Mouse (Mus musculus) thymus, postnatal 0 days (tissue): ENCODE measurements around the gene Tmem117. TPM values are rescaled to one million over a fixed set of nuclear protein-coding genes. Genes with fewer than 3 reads are reported as not detected.

Experiments used
- DNase-seq: peaks from one replicate; pipeline ENCODE4 v3.0.0-alpha.2; 2015; ENCODE audit warnings: low spot score
- polyA plus RNA-seq: library from polyadenylated mRNA; unstranded; fragments of >200 nt; fragmentation: Nextera tagmentation; extraction: Ambion mirVana; gene quantifications from 2 replicates; pipeline ENCODE4 v1.2.1, GENCODE M21; 2015

Tmem117 gene
- polyA plus RNA-seq, 1 experiment from 2014 or later: 0.55 TPM

DNA sequence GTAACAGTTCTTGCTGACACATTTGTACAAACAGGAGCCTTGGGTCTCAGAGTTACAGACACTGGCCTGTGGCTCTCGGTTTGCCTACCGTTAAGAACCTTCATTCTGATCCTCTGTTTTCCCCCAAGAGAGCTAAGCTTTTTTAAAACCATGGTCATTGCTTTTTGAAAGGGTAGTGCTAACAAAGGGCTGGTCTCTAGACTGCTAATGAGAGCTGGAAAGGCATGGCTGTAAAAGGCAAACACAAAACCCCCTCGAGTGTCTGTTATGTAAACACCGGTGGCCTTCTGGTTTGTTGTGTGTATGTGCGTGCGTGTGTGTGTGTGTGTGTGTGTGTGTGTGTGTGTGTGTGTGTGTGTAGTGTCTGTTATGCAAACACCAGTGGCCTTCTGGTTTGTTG lies 17.0 kb downstream of the Tmem117 start:
- no peak for DNase-seq

DNA sequence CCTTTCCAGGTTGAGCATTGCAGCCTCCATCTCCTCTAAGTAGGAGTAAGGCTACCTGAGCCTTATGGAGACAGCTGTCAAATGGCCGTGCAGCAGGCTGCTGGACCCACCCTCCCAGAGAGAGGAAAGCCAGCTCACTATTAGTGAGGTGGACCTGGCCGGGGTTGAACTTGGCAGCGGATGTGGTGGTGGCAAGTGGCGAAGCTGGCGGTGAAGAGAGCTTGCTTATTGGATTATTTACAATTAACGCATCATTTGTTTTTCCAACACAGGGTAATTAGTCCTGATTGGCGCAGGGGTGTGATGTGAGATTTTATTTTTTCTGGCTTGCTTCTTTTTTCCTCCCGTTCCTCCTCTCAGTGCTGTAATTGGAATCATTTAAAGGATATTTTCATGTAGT lies 19.4 kb downstream of the Tmem117 start:
- DNase-seq: no peak

DNA sequence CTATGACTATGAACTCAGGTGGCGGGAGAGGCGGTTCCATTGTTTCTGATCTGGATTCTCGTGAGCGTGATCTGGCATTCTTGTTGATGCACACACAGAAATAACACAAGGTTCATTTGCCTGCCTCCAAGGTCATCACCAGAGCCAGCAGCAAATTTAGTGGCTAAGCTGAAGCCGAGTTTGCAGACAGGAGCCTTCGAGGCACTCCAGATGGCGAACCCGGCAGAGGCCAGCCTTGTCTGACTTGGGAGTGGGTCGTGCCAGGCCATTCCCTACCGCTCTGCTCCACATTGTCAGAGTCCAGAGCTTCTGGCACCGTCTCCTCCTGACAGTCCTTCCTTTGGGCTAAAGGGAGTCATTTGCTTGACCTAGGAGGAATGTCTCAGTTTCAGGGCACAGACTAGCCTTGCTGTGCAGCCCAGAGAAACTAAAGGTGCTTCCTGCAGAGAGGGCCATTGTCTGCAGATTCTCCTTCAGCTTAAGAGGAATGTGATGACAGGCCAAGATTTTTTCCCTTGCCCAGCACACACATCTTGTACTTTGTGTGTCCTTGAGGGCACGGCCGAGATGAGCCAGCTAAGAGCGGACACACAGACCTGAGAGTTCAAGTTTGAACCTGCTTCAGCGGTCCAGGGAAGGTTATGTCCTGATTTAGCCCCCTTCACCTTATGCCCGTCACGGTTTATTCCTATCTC lies 20.2 kb downstream of the Tmem117 start:
- no peak for DNase-seq

DNA sequence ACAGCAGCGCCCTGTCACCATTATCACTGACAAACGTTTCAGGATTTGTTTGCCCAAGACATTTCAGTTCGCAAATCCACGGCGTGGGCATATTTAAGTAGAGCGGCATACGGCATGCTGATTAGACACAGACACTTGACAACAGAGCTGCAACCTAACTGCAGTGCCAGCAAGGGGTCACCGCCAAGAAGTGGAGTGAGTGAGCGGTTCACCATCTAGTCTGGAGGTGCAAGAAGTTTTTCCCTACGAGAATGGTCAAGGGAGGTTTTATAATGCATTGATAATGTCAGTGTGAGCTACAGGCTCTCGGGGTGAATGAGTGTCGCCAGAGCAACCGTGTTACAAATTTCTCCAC lies 20.7 kb downstream of the Tmem117 start:
- no peak for DNase-seq

DNA sequence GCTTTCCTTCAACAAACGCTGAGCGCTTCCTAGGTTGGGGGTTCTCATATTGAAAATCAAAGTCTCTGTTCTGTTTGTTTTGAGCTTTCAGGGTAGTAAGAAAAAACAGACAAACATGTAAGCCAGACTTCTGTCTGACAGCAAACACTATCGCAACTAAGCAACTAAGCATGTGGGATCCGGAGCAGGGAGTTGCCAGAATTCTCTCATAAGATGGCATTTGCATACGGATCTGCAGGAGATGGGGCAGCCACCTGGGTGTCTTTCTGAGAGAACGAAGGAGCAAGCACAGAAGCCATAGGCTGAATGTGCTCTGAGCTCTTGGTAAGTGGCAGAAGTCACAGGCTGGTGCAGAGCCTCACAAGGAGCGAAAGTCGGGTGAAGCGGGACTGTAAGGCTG lies 22.3 kb downstream of the Tmem117 start:
- no peak for DNase-seq

DNA sequence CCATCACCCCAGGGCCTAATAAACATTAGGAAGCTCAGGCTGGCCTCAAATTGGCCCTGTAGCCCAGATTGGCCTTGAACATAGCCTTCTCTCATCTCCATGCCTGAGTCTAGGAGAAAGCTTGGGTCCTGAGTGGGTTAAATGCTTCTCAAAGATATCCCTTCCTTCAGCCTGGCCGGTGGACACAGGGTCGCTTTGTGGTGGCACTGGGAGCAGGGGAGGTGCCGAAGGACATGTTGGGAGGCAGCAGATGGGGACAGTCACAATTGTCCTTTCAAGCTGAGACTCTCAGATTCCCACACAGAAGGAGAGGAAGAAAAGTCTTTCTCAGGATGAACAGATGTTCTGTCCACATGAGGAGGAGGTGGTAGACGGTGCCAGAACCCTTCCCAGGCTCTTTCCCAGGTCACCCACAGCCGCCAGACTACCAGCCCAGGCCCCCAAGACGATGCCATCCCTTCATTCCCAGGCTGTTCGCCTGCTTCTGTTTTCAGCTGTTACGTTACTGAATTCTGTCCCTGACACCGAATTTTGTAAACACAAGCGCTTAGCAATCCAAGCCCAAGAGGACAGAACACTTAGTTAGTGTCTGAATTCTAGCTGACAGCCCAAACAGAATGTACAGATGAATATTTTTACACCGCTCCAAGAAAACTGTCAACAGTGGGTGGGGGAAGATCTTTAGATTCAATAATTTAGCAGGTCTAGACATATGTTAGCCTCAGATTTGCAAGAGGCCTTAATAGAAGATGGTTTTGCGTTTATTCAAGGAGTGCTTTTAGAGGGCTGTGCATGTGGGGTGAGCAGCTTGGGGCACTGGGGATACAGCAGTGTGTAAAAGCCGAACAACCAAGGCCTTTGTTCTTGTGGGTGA lies 23.2 kb downstream of the Tmem117 start:
- no peak for DNase-seq

DNA sequence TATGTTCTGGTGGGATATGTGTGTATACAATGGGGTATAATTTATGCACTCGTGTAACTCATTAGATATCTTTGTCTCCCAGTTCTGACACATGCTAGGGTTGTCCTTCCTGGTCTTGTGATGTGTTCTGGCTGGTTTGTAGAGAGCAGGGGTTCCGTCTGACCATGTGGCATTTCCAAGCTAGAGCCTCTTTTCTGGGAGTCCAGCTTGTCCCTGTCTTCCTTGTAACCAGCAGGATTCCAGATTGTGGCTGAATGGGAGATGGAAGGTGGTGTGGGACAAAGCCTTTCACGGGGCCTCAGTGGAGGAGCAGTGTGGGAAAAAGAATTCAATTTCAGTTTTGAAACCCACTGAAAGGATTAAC lies 23.8 kb downstream of the Tmem117 start:
- DNase-seq: no peak

DNA sequence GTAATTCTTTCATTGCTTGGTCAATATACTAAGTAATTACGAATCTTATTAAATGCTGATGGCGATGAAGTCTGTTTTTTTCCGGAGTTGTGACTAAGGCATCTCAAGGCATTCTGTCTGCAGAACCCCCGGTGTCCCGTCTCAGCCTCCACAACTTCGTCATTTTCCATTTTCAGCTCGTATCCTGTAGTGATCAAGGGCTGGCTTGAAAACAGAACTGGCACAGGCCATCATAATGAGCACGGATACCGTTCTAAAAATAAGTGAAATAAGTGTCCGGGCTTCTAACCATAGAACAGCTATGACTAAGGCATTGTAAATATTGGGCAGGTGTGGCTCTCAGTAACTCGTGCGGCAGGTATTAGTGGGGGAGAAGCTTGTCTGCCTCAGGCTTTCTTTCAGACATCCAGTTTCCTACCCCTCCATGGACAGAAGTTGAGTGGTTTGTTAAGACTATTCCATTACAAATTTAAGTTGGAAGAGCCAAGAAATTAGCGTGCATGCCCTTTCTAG lies 26.8 kb downstream of the Tmem117 start:
- DNase-seq: no peak

DNA sequence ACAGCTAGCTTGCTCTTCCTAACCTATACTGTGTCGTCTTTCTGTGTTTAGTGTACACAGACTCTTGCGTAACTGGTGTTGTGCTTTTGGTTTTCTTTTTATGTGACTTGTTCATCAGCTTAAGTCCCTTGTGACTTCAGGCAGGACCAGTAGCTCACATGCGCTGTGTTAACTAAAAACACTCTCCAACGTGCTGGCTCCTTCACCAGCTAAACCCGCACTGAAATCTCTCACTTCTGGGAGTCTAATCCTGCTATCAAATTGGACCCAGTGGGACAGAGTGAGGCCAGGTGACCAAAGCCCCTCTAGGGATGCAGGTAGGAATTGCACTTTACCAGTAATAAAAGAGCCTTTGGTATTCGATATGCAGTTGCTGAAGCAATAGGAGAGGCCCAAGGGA lies 28.9 kb downstream of the Tmem117 start:
- no peak for DNase-seq

DNA sequence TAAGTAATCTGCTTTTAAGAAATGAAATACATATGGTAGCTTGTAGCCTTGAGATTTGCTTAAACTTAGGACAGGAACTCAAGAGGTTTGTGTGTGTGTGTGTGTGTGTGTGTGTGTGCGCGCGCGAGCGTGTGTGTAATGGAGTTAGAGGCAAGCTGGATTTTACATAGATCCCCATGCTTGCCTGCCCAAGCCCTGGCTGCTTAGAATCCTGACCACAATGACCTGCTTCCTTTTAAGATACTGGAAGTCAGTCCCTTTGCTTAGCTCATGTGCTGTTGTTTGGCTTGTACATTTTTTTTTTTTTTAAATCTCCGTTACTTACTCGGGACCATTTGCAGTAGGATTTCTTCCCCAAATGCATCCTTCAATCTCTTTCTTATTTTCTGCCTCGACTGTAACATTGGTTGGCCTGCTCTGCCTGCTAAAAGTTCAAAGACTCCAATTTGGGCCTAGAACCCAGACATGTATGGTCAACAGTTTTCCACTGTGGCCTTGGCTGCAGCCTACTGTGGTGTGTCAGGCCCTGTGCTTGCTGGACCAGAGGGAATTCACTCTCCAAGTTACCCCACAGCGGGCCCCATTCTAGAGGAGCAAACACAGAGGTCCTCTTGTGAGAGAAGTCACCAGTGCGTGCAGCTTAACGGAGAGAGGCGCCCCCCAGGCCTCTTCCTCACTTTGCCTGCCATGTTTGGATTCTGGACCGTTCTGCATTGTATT lies 29.5 kb downstream of the Tmem117 start:
- no peak for DNase-seq

DNA sequence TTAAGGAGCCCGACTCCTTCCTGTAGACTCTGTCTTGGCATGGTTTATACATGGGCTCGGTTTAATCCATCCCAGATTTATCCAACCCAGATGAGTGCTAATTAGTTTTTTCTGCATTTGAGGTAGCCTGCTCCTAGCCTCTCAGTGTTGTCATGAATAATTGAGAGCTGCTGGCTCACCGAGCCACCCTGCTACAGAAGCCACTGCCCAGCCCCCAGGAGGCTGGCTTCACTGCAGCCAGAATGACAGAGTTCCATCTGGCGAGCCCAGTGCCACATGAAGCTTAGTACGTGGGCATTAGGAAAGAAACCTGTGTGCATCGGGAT lies 30.0 kb downstream of the Tmem117 start:
- DNase-seq: no peak

DNA sequence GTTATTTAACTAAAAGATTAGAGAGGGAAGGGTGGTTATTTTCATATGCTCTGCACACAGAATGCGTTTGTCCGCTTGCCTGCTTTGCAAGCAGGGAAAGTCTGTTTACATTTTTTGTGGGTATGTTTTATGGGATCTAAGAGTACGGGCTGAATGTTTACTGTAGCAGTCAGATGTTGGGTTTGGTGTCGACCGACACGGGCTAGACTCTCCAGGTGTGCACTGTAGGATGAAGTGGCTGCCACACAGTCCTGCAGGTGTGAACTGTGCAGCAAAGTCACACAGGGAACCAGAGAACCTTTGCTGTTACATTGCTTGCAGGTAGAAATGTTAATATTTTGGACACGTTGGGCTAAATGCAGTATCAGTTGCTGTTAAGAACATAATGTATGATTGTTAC lies 31.9 kb downstream of the Tmem117 start:
- no peak for DNase-seq

DNA sequence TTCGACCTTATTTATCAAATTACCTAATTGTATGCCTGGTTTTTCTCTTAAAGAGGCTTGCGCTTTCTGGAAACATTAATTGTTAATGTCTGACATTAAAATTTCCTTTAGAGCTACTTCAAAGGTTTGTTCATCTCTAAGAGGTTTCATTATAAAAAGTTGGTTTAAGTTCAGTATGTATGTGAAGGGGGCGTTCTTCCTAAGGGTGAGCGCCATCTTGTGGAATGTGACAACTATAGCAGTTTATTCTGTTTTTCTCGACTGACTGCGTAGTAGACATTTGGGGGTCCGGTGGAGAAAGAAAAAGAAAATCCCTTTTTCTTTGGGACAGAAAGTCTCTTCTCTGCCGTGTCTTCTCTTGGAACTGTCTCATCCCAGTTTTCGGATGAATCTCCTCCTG lies 32.4 kb downstream of the Tmem117 start:
- peak; percentile 51 for DNase-seq

DNA sequence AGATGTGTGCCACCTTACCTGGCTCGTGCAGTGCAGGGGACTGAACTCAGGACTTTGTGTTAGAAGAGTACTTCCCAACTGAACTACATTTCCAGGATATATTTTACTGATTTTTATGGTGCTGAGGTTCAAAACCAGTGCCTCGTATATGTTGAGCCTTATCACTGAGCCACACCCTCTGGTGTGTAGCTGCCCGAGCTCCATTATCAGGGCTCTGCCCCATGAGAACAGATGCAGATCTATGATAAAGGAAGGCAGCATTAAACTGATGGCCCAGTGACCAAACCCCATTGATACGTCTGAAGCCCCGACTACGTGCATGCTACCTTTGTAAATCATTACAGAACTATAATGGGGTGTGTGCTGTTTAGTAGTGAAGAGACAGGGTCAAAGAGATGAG lies 35.6 kb downstream of the Tmem117 start:
- DNase-seq: no peak

DNA sequence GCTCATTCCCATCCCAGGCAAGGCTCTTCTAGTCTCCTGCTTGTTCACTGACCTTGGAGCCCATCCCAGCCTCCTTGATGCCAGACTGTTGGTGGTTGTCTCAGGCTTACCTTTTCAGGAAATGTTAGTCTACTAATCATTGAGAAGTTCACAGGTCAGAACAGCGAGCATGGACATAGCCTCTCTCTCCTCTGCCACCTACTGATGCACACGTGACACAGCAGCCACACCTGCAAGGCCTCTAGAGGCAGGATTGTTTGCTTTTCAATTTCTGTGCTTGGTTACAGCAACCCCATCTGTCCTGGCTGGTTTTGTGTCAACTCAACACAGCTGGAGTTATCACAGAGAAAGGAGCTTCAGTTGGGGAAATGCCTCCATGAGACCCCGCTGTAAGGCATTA lies 52.1 kb downstream of the Tmem117 start:
- no peak for DNase-seq

DNA sequence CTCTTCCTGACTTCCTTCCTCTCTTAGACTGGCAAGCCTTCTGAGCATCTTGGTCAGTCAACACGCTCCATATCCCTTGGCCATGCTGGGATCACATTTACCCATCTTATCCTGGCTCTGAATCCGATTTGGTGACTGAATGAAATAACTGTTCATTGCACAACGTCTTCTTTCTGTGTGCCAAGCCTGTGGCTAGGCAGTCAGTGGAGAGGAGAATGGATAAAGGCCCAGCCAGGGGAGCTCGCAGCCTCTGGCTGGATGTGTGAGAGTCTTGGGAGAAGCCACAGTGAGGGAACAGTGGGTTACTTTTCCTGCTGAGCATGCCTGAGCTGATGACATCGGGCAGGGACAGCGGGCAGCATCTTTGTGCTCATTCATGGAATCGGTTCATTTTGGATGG lies 55.2 kb downstream of the Tmem117 start:
- DNase-seq: no peak

DNA sequence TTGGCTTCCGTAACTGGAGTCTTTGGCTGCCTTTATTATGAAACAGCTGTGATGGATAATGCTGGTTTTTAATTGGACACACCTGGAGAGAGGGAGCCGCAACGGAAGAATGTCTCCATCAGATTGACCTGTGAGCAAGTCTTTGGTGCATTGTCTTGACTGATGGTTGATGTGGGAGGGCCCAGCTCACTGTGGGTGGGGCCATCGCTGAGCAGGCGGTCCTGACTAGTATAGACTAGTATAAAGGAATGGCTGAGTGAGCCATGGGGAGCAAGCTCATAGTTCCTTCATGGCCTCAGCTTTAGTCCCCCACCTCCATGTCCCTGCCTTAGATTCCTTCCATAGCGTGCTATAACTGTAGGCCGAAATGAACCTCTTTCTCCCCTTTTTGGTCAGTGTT lies 58.1 kb downstream of the Tmem117 start:
- no peak for DNase-seq

DNA sequence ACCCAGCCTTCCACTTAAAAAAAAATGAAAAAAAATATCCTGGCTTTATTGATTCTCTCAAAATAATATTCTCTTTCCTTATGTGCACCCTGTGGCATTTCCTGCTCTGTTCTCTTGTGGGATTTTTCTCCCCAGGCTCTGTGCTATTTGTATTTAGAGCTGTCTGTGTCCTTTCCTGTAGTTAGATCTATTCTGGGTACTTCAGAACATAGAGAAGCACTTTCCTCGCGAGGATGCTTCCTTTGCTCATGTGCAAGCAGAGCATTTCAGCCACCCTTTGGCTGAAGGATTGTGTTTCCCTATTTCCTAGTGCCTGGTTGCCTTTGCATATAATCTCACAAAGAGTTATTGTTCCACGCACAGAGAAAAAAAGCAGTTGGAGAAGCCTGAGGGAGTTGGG lies 58.6 kb downstream of the Tmem117 start:
- DNase-seq: no peak

DNA sequence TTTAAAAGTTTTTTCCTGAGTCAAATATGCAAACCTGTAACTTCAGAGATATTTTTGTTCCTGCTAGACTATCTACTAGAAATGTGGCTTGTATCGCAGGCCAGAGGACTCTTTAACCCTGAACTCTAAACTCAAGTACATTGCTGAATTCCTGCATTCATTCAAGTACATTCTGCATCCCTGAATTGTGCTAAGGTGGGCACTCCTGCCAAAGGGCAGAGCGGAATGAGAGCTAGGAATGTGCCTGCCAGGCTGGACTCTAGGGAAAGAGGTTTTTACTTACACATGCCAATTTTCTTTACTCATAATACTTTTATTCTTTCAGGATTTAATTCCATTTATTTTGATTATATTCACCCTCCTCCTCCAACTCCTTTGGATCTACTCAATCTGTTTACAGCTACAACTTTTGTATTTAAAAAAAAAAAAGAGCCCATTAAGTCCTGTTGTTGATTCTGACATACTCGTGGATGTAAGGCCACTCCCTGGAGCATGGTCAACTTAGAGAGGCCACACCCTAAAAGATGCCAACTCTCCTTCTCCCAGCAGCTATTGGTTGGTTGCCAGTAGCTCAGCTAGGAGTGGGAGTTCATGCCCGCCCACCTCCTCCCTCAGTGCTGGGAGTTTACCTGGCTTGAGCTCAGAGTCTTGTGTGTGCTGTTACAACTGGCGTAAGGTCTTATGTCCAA lies 60.3 kb downstream of the Tmem117 start:
- no peak for DNase-seq

DNA sequence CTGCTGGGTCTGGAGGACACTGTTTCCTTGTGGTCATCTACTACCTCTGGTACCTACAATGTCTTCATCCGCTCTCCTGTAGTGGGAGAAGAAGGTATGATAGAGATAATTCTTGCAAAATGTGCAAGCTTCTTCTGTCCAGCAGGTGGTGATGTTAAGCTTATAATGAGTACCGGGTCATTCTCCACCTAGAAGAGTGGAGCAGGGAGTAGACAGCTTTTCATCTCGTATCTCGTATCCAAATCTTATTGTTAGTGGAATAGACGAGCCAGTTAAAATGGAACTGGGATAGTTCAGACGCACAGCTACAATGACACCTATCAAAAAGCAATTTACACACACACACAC lies 60.8 kb downstream of the Tmem117 start:
- DNase-seq: no peak

DNA sequence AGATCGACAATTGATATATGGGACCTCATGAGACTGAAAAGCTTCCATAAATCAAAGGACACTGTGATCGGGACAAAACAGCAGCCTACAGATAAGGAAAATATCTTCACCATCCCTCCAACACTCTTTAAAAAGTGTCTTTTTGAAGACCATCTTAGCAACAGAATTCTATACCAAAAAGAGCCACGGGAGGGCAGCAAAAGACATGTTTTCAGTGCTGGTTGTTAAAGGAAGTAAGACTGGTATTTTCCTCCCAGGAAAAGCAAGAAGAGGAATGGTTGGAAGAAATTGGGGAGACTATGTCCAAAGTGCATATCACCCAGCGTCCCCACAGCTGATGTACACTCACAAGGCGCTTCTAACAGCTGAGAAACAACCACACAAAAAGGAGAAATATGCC lies 93.7 kb downstream of the Tmem117 start:
- DNase-seq: peak; percentile 12

DNA sequence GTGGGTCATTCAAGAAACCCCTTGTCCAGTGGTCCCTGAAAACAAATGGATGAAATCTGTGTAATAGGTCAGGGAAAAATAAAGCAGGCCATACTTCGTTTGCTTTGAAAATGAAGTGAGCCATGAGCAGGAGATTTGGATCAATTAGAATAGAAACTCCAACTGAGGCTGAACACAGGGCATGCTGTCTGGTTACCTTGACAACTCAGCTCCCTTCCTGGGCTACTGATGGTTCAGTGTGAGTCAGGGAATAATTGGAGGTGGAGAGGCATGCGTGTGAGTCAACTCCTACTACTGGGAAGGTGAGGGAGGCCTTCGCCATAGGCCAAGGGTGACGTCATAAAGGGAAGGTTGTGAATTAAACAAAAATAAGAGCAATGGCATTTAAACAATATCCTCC lies 103.1 kb downstream of the Tmem117 start:
- DNase-seq: no peak
